Mouse (Mus musculus) heart, postnatal 25 days (tissue): Measurements from ENCODE around the gene Gapvd1. TPM values are rescaled to one million over a fixed set of nuclear protein-coding genes. Genes with fewer than 3 reads are reported as not detected.

ENCODE experiments used
- DNase-seq: peaks from one replicate; pipeline ENCODE4 v3.0.0; 2022; ENCODE audit warnings: low spot score
- intact Hi-C: fragments of 180-260 bp; cut with DNase I; formaldehyde crosslinking; loops from one replicate; pipeline ENCODE4 v1.15.1; 2025
- total RNA-seq, 2 experiments: library from RNA; stranded (reverse); gene quantifications; 2 replicates each; pipeline ENCODE4 v1.2.3; 2021

The Gapvd1 gene
- total RNA-seq, 2 experiments from 2014 or later, result 35.6 to 38.0 TPM

- DNase-seq, result peak; percentile 24
- intact Hi-C loops, result loop anchor here (10.0 kb wide), 1 partner anchor 271 kb away; the partner anchor contains the start of gene Pbx3
Observed at GRCm38 (mm10) chr2:34645851-34646540, 109.0 kb downstream of the Gapvd1 start.

- DNase-seq, result no peak
- intact Hi-C loops, result loop anchor here (10.0 kb wide), 1 partner anchor 270 kb away; the partner anchor contains the start of gene Pbx3
Observed at GRCm38 (mm10) chr2:34644571-34645526, 110.2 kb downstream of the Gapvd1 start.

DNA sequence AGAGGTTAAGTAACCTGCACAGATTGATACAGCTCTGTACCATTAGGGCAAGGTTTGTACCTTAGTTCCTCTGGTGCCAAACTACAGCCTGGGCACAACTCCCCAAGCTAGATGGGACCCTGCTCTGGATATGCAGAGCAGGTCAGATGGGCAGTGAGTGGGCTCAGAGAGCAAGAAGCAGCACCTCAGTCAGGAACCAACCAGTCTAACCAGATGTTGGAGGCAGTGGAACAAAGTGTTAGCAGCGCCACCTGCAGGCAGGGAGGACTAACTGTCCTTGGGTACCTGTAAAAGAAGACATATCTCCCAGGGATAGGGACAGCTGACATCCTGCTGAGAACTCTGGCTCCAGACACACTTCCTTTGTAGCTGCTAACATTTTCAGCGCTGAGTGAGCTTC lies 112.7 kb downstream of the Gapvd1 start:
- intact Hi-C loops, result loop anchor here (10.0 kb wide), 1 partner anchor 268 kb away; the partner anchor contains the start of gene Pbx3
- no peak for DNase-seq

GRCm38 (mm10) chr2:34639725-34640124 lies 115.3 kb downstream of the Gapvd1 start:
- intact Hi-C loops, result loop anchor here (2.0 to 10.0 kb wide), 5 partner anchors 112 to 895 kb away; partner anchors contain the start of gene Pbx3
- DNase-seq, result no peak

- intact Hi-C loops, result loop anchor here (2.0 to 10.0 kb wide), 4 partner anchors 112 to 894 kb away; no protein-coding TSS in a partner anchor
- DNase-seq, result peak; percentile 57
Observed at GRCm38 (mm10) chr2:34638955-34639650, 115.9 kb downstream of the Gapvd1 start.

- DNase-seq, result no peak
- intact Hi-C loops, result loop anchor here (5.0 to 10.0 kb wide), 3 partner anchors 108 to 891 kb away; no protein-coding TSS in a partner anchor
Observed at GRCm38 (mm10) chr2:34635249-34636165, 119.5 kb downstream of the Gapvd1 start.

- no peak for DNase-seq
- intact Hi-C loops, result loop anchor here (10.0 kb wide), 1 partner anchor 887 kb away; no protein-coding TSS in a partner anchor
Observed at GRCm38 (mm10) chr2:34632051-34632450, 123.0 kb downstream of the Gapvd1 start.

GRCm38 (mm10) chr2:34630445-34630844 lies 124.6 kb downstream of the Gapvd1 start:
- intact Hi-C loops, result loop anchor here (10.0 kb wide), 1 partner anchor 886 kb away; no protein-coding TSS in a partner anchor

DNA sequence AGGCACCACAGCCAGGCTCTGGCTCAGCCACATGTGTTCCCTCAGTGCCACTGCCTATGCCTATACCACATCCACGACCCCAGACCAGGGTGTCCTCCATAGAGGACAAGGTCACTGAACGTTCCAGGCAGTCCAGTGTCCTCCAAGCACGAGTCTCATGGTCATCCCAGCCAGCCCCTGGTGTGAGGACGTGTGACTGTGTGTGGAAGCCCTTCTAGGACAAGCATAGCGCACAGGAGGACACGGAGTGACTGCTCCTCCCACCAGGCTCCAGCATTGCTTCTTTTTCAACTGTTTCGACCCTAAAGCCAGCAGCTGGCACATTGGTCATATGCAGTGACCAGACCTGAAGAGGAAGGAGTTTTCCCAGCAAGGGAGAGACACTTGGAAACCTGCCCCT lies 125.3 kb downstream of the Gapvd1 start:
- DNase-seq, result no peak
- intact Hi-C loops, result loop anchor here (5.0 to 10.0 kb wide), 2 partner anchors 192 to 885 kb away; no protein-coding TSS in a partner anchor

More at GRCm38 (mm10) chr2:34630445-34630844, 124.6 kb downstream of the Gapvd1 start:
- no peak for DNase-seq

DNA sequence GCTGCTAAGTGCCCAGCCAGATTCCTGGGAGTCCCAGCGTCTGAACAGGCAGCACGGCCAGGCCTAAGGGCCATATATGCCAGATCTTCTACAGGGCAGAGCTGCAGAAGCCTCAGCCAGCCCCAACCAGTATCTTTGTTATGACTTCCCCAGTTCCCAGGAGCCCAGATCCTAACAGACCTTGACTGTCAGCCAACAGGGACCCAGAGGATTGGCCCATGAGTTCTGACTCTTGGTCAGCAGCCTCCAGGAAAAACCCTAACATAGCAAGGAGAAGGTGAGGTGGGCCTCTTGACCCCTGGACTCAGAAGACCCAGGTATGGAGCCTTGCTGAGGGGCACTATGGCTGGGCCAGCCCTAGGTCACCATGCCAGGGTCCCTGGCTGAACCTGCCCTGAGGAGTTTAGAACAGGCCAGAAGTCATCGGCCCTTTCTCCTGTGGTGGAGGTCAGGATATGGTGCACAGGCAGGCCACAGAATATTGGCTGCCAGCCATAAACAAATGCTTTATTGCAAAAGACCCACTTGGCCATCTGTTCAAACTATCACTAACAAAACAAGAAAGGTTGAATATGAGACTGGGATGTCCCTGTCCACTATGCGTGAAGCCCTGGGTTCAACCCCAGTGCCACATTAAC lies 126.0 kb downstream of the Gapvd1 start:
- intact Hi-C loops, result loop anchor here (5.0 kb wide), 1 partner anchor 192 kb away; no protein-coding TSS in a partner anchor
- no peak for DNase-seq

GRCm38 (mm10) chr2:34627328-34628226 lies 127.5 kb downstream of the Gapvd1 start:
- DNase-seq, result no peak
- intact Hi-C loops, result loop anchor here (5.0 kb wide), 1 partner anchor 190 kb away; no protein-coding TSS in a partner anchor

Other genes starting within 250 kb of the Gapvd1 start
- gene Hspa5, start 16.7 kb upstream of the Gapvd1 start, total RNA-seq, result 100 to 1,000 TPM; 686 to 854 TPM
- 10 to 100 TPM; 11.3 to 15.5 TPM for gene Rabepk, start 44.7 kb upstream of the Gapvd1 start, total RNA-seq
- 10 to 100 TPM; 41.9 to 45.2 TPM for gene Fbxw2, start 71.1 kb upstream of the Gapvd1 start, total RNA-seq
- gene Gm34653, start 77.8 kb upstream of the Gapvd1 start, total RNA-seq, result not detected
- gene Cutal, start 119.2 kb upstream of the Gapvd1 start, total RNA-seq, result under 1 TPM; 0.57 to 0.98 TPM
- gene Psmd5, start 119.7 kb upstream of the Gapvd1 start, total RNA-seq, result 10 to 100 TPM; 11.9 to 16.3 TPM
- 1 to 10 TPM in 1 of 2 experiments, under 1 TPM in 1; 0.70 to 1.1 TPM for gene Phf19, start 158.8 kb upstream of the Gapvd1 start, total RNA-seq
- 1 to 10 TPM; 1.0 to 1.3 TPM for gene Traf1, start 206.5 kb upstream of the Gapvd1 start, total RNA-seq